Mouse (Mus musculus): Measurements from ENCODE around the gene Il4ra. TPM values are rescaled to one million over a fixed set of nuclear protein-coding genes. Genes with fewer than 3 reads are reported as not detected.

The Il4ra gene
- total RNA-seq, 2 experiments from 2014 or later, result 84.9 TPM

GRCm38 (mm10) chr7:125597516-125598347 is 45.8 kb downstream of the Il4ra start:
- no peak for DNase-seq (ENCODE audit: low spot score in 2 of 2)

- DNase-seq (ENCODE audit: low spot score in 2 of 2), result no peak
These were observed 47.6 kb downstream of the Il4ra start for GRCm38 (mm10) chr7:125599373-125599973.

- DNase-seq (ENCODE audit: low spot score in 2 of 2), result no peak
These were observed 48.2 kb downstream of the Il4ra start for GRCm38 (mm10) chr7:125600136-125600535.

GRCm38 (mm10) chr7:125600612-125601279 is 48.8 kb downstream of the Il4ra start:
- no peak for DNase-seq (ENCODE audit: low spot score in 2 of 2)

GRCm38 (mm10) chr7:125601280-125601670 is 49.4 kb downstream of the Il4ra start:
- DNase-seq (ENCODE audit: low spot score in 2 of 2), result no peak

- no peak for DNase-seq (ENCODE audit: low spot score in 2 of 2)
These were observed 50.0 kb downstream of the Il4ra start for GRCm38 (mm10) chr7:125601821-125602448.

GRCm38 (mm10) chr7:125603185-125603631 is 51.3 kb downstream of the Il4ra start, which contains the start of gene Il21r:
Gene Il21r (plus strand): TSS chr7:125603429.
- DNase-seq (ENCODE audit: low spot score in 2 of 2), result no peak

GRCm38 (mm10) chr7:125604362-125605319 is 52.7 kb downstream of the Il4ra start:
- DNase-seq (ENCODE audit: low spot score in 2 of 2), result no peak

- no peak for DNase-seq (ENCODE audit: low spot score in 2 of 2)
These were observed 53.8 kb downstream of the Il4ra start for GRCm38 (mm10) chr7:125605725-125606139.

- DNase-seq (ENCODE audit: low spot score in 2 of 2), result no peak
These were observed 54.6 kb downstream of the Il4ra start for GRCm38 (mm10) chr7:125606265-125607164.

GRCm38 (mm10) chr7:125607384-125608182 is 55.7 kb downstream of the Il4ra start:
- no peak for DNase-seq (ENCODE audit: low spot score in 2 of 2)

- no peak for DNase-seq (ENCODE audit: low spot score in 2 of 2)
These were observed 56.3 kb downstream of the Il4ra start for GRCm38 (mm10) chr7:125608183-125608688.

GRCm38 (mm10) chr7:125613579-125613978 is 61.7 kb downstream of the Il4ra start:
- no peak for DNase-seq (ENCODE audit: low spot score in 2 of 2)

- DNase-seq (ENCODE audit: low spot score in 2 of 2), result no peak
These were observed 63.5 kb downstream of the Il4ra start for GRCm38 (mm10) chr7:125615453-125615852.

- DNase-seq (ENCODE audit: low spot score in 2 of 2), result no peak
These were observed 66.1 kb downstream of the Il4ra start for GRCm38 (mm10) chr7:125618016-125618415.

GRCm38 (mm10) chr7:125620077-125620476 is 68.2 kb downstream of the Il4ra start:
- DNase-seq (ENCODE audit: low spot score in 2 of 2), result no peak

- DNase-seq (ENCODE audit: low spot score in 2 of 2), result no peak
These were observed 71.1 kb downstream of the Il4ra start for GRCm38 (mm10) chr7:125622741-125623685.
